Mouse (Mus musculus): Measurements from ENCODE around the gene B3gat1. TPM values are rescaled to one million over a fixed set of nuclear protein-coding genes. Genes with fewer than 3 reads are reported as not detected.

Gene B3gat1
- polyA plus RNA-seq, 1 experiment, result not detected

GRCm38 (mm10) chr9:26747121-26747520, 13.6 kb downstream of the B3gat1 start:
- Histone ChIP-seq H3K4me3 (ENCODE audit: insufficient read depth, low read depth, low read length) (no peak overlapping the region), H3K27ac (replicated peaks; ENCODE audit: low read depth, low read length) (no peak overlapping the region), H3K4me1 (ENCODE audit: control insufficient read depth, insufficient read depth, insufficient read length, low read length) (no peaks in the 10 kb centered on the region)

- Histone ChIP-seq H3K4me1 (ENCODE audit: control insufficient read depth, insufficient read depth, insufficient read length, low read length) (no peaks in the 10 kb centered on the region), H3K27ac (replicated peaks; ENCODE audit: low read depth, low read length) (no peak overlapping the region), H3K4me3 (ENCODE audit: insufficient read depth, low read depth, low read length) (no peak overlapping the region)
Measured at GRCm38 (mm10) chr9:26748893-26749292, 15.4 kb downstream of the B3gat1 start.

- Histone ChIP-seq H3K4me1 (ENCODE audit: control insufficient read depth, insufficient read depth, insufficient read length, low read length) (0 out of 2 replicates have a peak, but pooled peaks cover 4% of the 10 kb centered on the region), H3K4me3 (ENCODE audit: insufficient read depth, low read depth, low read length) (no peak overlapping the region)
Measured at GRCm38 (mm10) chr9:26760081-26760480, 26.6 kb downstream of the B3gat1 start.

GRCm38 (mm10) chr9:26760576-26760975, 27.0 kb downstream of the B3gat1 start:
- Histone ChIP-seq H3K27ac (replicated peaks; ENCODE audit: low read depth, low read length) (no peak overlapping the region), H3K4me3 (ENCODE audit: insufficient read depth, low read depth, low read length) (no peak overlapping the region), H3K4me1 (ENCODE audit: control insufficient read depth, insufficient read depth, insufficient read length, low read length) (0 out of 2 replicates have a peak, but pooled peaks cover 4% of the 10 kb centered on the region)

More at GRCm38 (mm10) chr9:26760081-26760480, 26.6 kb downstream of the B3gat1 start:
- H3K27ac ChIP-seq (replicated peaks; ENCODE audit: low read depth, low read length), result no peak overlapping the region

GRCm38 (mm10) chr9:26762477-26762876, 28.9 kb downstream of the B3gat1 start:
- Histone ChIP-seq H3K4me3 (ENCODE audit: insufficient read depth, low read depth, low read length) (no peak overlapping the region), H3K27ac (replicated peaks; ENCODE audit: low read depth, low read length) (no peak overlapping the region), H3K4me1 (ENCODE audit: control insufficient read depth, insufficient read depth, insufficient read length, low read length) (0 out of 2 replicates have a peak, but pooled peaks cover 4% of the 10 kb centered on the region)

GRCm38 (mm10) chr9:26768181-26768580, 34.7 kb downstream of the B3gat1 start:
- no peak overlapping the region for H3K4me3 ChIP-seq (ENCODE audit: insufficient read depth, low read depth, low read length)
- H3K27ac ChIP-seq (replicated peaks; ENCODE audit: low read depth, low read length), result no peak overlapping the region
- no peaks in the 10 kb centered on the region for H3K4me1 ChIP-seq (ENCODE audit: control insufficient read depth, insufficient read depth, insufficient read length, low read length)

- H3K4me3 ChIP-seq (ENCODE audit: insufficient read depth, low read depth, low read length), result no peak overlapping the region
- H3K27ac ChIP-seq (replicated peaks; ENCODE audit: low read depth, low read length), result no peak overlapping the region
- no peaks in the 10 kb centered on the region for H3K4me1 ChIP-seq (ENCODE audit: control insufficient read depth, insufficient read depth, insufficient read length, low read length)
Measured at GRCm38 (mm10) chr9:26775700-26776099, 42.2 kb downstream of the B3gat1 start.

GRCm38 (mm10) chr9:26776122-26776902, 42.8 kb downstream of the B3gat1 start:
- H3K27ac ChIP-seq (replicated peaks; ENCODE audit: low read depth, low read length), result no peak overlapping the region
- no peak overlapping the region for H3K4me3 ChIP-seq (ENCODE audit: insufficient read depth, low read depth, low read length)
- H3K4me1 ChIP-seq (ENCODE audit: control insufficient read depth, insufficient read depth, insufficient read length, low read length), result no peaks in the 10 kb centered on the region

- no peak overlapping the region for H3K27ac ChIP-seq (replicated peaks; ENCODE audit: low read depth, low read length)
- no peaks in the 10 kb centered on the region for H3K4me1 ChIP-seq (ENCODE audit: control insufficient read depth, insufficient read depth, insufficient read length, low read length)
- H3K4me3 ChIP-seq (ENCODE audit: insufficient read depth, low read depth, low read length), result no peak overlapping the region
Measured at GRCm38 (mm10) chr9:26778421-26778820, 44.9 kb downstream of the B3gat1 start.

GRCm38 (mm10) chr9:26783414-26783975, 50.0 kb downstream of the B3gat1 start:
- Histone ChIP-seq H3K4me1 (ENCODE audit: control insufficient read depth, insufficient read depth, insufficient read length, low read length) (no peaks in the 10 kb centered on the region), H3K27ac (replicated peaks; ENCODE audit: low read depth, low read length) (no peak overlapping the region), H3K4me3 (ENCODE audit: insufficient read depth, low read depth, low read length) (no peak overlapping the region)

- Histone ChIP-seq H3K4me3 (ENCODE audit: insufficient read depth, low read depth, low read length) (no peak overlapping the region), H3K27ac (replicated peaks; ENCODE audit: low read depth, low read length) (no peak overlapping the region), H3K4me1 (ENCODE audit: control insufficient read depth, insufficient read depth, insufficient read length, low read length) (peaks cover 2% of the 10 kb centered on the region; the same call in 1 of the 2 replicates)
Measured at GRCm38 (mm10) chr9:26792829-26793228, 59.3 kb downstream of the B3gat1 start.

GRCm38 (mm10) chr9:26798205-26798604, 64.7 kb downstream of the B3gat1 start:
- Histone ChIP-seq H3K4me3 (ENCODE audit: insufficient read depth, low read depth, low read length) (no peak overlapping the region), H3K27ac (replicated peaks; ENCODE audit: low read depth, low read length) (no peak overlapping the region)

GRCm38 (mm10) chr9:26798731-26799130, 65.2 kb downstream of the B3gat1 start:
- peaks cover 2% of the 10 kb centered on the region; the same call in 1 of the 2 replicates for H3K4me1 ChIP-seq (ENCODE audit: control insufficient read depth, insufficient read depth, insufficient read length, low read length)
- H3K27ac ChIP-seq (replicated peaks; ENCODE audit: low read depth, low read length), result no peak overlapping the region
- no peak overlapping the region for H3K4me3 ChIP-seq (ENCODE audit: insufficient read depth, low read depth, low read length)

More at GRCm38 (mm10) chr9:26798205-26798604, 64.7 kb downstream of the B3gat1 start:
- H3K4me1 ChIP-seq (ENCODE audit: control insufficient read depth, insufficient read depth, insufficient read length, low read length), result peaks cover 2% of the 10 kb centered on the region; the same call in 1 of the 2 replicates

- H3K4me3 ChIP-seq (ENCODE audit: insufficient read depth, low read depth, low read length), result no peak overlapping the region
- no peak overlapping the region for H3K27ac ChIP-seq (replicated peaks; ENCODE audit: low read depth, low read length)
- peaks cover 3% of the 10 kb centered on the region; the same call in 1 of the 2 replicates for H3K4me1 ChIP-seq (ENCODE audit: control insufficient read depth, insufficient read depth, insufficient read length, low read length)
Measured at GRCm38 (mm10) chr9:26800357-26800756, 66.8 kb downstream of the B3gat1 start.

- H3K4me1 ChIP-seq (ENCODE audit: control insufficient read depth, insufficient read depth, insufficient read length, low read length), result peaks cover 3% of the 10 kb centered on the region; the same call in 1 of the 2 replicates
- no peak overlapping the region; the same call in 1 of the 2 replicates for H3K27ac ChIP-seq (replicated peaks; ENCODE audit: low read depth, low read length)
- H3K4me3 ChIP-seq (ENCODE audit: insufficient read depth, low read depth, low read length), result no peak overlapping the region
Measured at GRCm38 (mm10) chr9:26804321-26804720, 70.8 kb downstream of the B3gat1 start.

Measured in brown adipose tissue, adult 24 weeks (tissue).